Mouse (Mus musculus): ENCODE results near the gene Gtf2a1l.

DNA sequence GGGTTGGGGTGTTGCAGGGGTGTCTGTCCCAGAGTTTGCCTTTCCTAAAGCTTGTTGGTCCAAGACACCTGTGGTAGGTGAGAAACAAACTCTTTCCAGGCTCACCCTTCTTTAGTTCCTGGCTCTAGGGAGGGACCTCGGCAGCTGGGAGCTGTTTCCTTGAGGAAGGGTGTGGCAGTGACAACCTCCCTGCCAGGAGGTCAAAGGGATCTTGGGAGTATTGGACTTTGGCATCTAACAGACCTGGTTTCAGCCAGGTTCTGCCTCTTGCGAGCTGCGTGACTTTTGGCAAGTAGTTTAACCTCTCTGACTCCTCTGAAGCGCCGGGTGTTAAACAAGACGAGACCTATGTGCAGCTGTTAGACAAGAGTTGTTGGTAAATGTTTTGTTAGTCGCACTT, 41.3 kb upstream of the Gtf2a1l start:
- TF ChIP-seq CTCF (IDR thresholded peaks at IDR 0.05; ENCODE audit: control insufficient read depth, insufficient read depth, insufficient read length): no peak
- no peak for TF ChIP-seq CEBPB (IDR thresholded peaks at IDR 0.05; ENCODE audit: low read depth)
- no peak for TF ChIP-seq MAX (IDR thresholded peaks at IDR 0.05)
- TF ChIP-seq MYOG (IDR thresholded peaks at IDR 0.05; ENCODE audit: control insufficient read depth, extremely low read depth, insufficient read length): no peak
- TF ChIP-seq MYOD1 (IDR thresholded peaks at IDR 0.05; ENCODE audit: control insufficient read depth, insufficient read length, low read depth): no peak
- TF ChIP-seq FOSL1 (IDR thresholded peaks at IDR 0.05; ENCODE audit: insufficient read depth, low read length, poor library complexity, severe bottlenecking): no peak
- TF ChIP-seq USF1 (IDR thresholded peaks at IDR 0.05; ENCODE audit: low read depth): no peak

All from C2C12 (cell line).